21 mouse cellular contexts compared by ENCODE assay signal in genomic region chr17:25964271-25964670, GRCm38 (mm10). TPM values are rescaled to one million over a fixed set of nuclear protein-coding genes. Genes with fewer than 3 reads are reported as not detected.
A peak's percentile ranks its signal among the peaks of the same experiment; 100 is the strongest.
DNase-seq lines count a peak whose midpoint lies in the region; ATAC-seq and TF ChIP-seq lines count a peak whose summit lies in the region.
"Had no signal": no experiment of that assay in that cellular context is flagged by ENCODE, and none has a peak within 500 bp of the region (broad histone marks: within the 10 kb centered on the region; RNA-seq: fewer than 3 reads in every experiment).

No protein-coding gene starts in this region.

- no peak for TF ChIP-seq POLR2A in heart, adult 2 months (IDR thresholded peaks at IDR 0.05; ENCODE audit: insufficient read depth, low read depth, low read length)

- H3K27ac ChIP-seq in heart, embryonic 12.5 days (ENCODE audit: poor library complexity, severe bottlenecking) = no peak overlapping the region
- no peak overlapping the region for H3K27ac ChIP-seq in heart, adult 2 months
- peak overlapping the region; percentile 85 for H3K27ac ChIP-seq in liver, embryonic 14.5 days
- H3K27ac ChIP-seq in liver, postnatal 0 days (ENCODE audit: low read depth) = no peak overlapping the region; the same call in 1 of the 2 replicates
- no peak overlapping the region for H3K27ac ChIP-seq in intestine, embryonic 15.5 days
- no peak overlapping the region for H3K27ac ChIP-seq in stomach, embryonic 15.5 days
- H3K27ac ChIP-seq in neural tube, embryonic 15.5 days (replicated peaks) = no peak overlapping the region
- H3K27ac ChIP-seq: embryonic facial prominence, embryonic 13.5 days; kidney, embryonic 15.5 days had no signal

- no peaks in the 10 kb centered on the region for H3K9me3 ChIP-seq in heart, embryonic 12.5 days (replicated peaks)
- no peaks in the 10 kb centered on the region for H3K9me3 ChIP-seq in liver, embryonic 14.5 days (ENCODE audit: control insufficient read depth, low read length)
- no peaks in the 10 kb centered on the region for H3K9me3 ChIP-seq in liver, postnatal 0 days (ENCODE audit: low read length)
- H3K9me3 ChIP-seq in intestine, embryonic 15.5 days = no peaks in the 10 kb centered on the region
- no peaks in the 10 kb centered on the region for H3K9me3 ChIP-seq in stomach, embryonic 15.5 days
- no peaks in the 10 kb centered on the region for H3K9me3 ChIP-seq in neural tube, embryonic 15.5 days (replicated peaks)
- H3K9me3 ChIP-seq: embryonic facial prominence, embryonic 13.5 days; kidney, embryonic 15.5 days had no signal

- peaks cover 9% of the 10 kb centered on the region for H3K4me1 ChIP-seq in heart, embryonic 12.5 days (replicated peaks)
- peaks cover 4% of the 10 kb centered on the region; the same call in 1 of the 2 replicates for H3K4me1 ChIP-seq in heart, adult 2 months (ENCODE audit: control insufficient read depth, insufficient read depth, low read length)
- peaks cover 40 to 43% of the 10 kb centered on the region in 2 experiments for H3K4me1 ChIP-seq in liver, embryonic 14.5 days (replicated peaks; ENCODE audit: control insufficient read depth in 2 of 2, insufficient read depth in 2 of 2, low read length in 1 of 2)
- H3K4me1 ChIP-seq in liver, postnatal 0 days (ENCODE audit: insufficient read depth) = peaks cover 31% of the 10 kb centered on the region
- peaks cover 12% of the 10 kb centered on the region for H3K4me1 ChIP-seq in intestine, embryonic 15.5 days (replicated peaks)
- H3K4me1 ChIP-seq in stomach, embryonic 15.5 days = 0 out of 2 replicates have a peak, but pooled peaks cover 7% of the 10 kb centered on the region
- H3K4me1 ChIP-seq in neural tube, embryonic 15.5 days = peaks cover 10% of the 10 kb centered on the region; the same call in 1 of the 2 replicates
- H3K4me1 ChIP-seq: embryonic facial prominence, embryonic 13.5 days had no signal

- no peaks in the 10 kb centered on the region for H3K27me3 ChIP-seq in heart, embryonic 12.5 days (replicated peaks)
- no peaks in the 10 kb centered on the region for H3K27me3 ChIP-seq in heart, adult 2 months (ENCODE audit: control insufficient read depth, insufficient read depth, low read length)
- H3K27me3 ChIP-seq in liver, embryonic 14.5 days (ENCODE audit: control insufficient read depth, insufficient read depth, low read length) = no peaks in the 10 kb centered on the region
- H3K27me3 ChIP-seq in liver, postnatal 0 days (ENCODE audit: insufficient read depth, low read length) = no peaks in the 10 kb centered on the region
- H3K27me3 ChIP-seq in intestine, embryonic 15.5 days (replicated peaks) = no peaks in the 10 kb centered on the region
- no peaks in the 10 kb centered on the region for H3K27me3 ChIP-seq in stomach, embryonic 15.5 days (replicated peaks)
- H3K27me3 ChIP-seq in neural tube, embryonic 15.5 days (replicated peaks) = no peaks in the 10 kb centered on the region
- H3K27me3 ChIP-seq: embryonic facial prominence, embryonic 13.5 days; kidney, embryonic 15.5 days; Patski had no signal

- no peak for TF ChIP-seq EP300 in heart, adult 2 months (IDR thresholded peaks at IDR 0.05; ENCODE audit: insufficient read depth, low read depth, low read length)
- no peak for TF ChIP-seq EP300 in liver, embryonic 14.5 days (IDR thresholded peaks at IDR 0.05; ENCODE audit: low read depth)
- TF ChIP-seq EP300 in liver, postnatal 0 days (IDR thresholded peaks at IDR 0.05; ENCODE audit: low read depth) = no peak

- no peak for TF ChIP-seq CTCF in heart, adult 2 months (IDR thresholded peaks at IDR 0.05)
- TF ChIP-seq CTCF in liver, embryonic 14.5 days (IDR thresholded peaks at IDR 0.05; ENCODE audit: low read depth) = no peak
- no peak for TF ChIP-seq CTCF in liver, postnatal 0 days (IDR thresholded peaks at IDR 0.05; ENCODE audit: low read depth)

- WGBS in heart, embryonic 12.5 days = 86% methylated on average over 7 of the region's 7 CpGs
- WGBS in heart, adult 2 months = 87% methylated on average over 7 of the region's 7 CpGs
- WGBS in liver, embryonic 14.5 days (ENCODE audit: insufficient replicate concordance) = 72% methylated on average over 7 of the region's 7 CpGs
- WGBS in liver, postnatal 0 days (ENCODE audit: insufficient replicate concordance) = 85% methylated on average over 7 of the region's 7 CpGs
- 88% methylated on average over 7 of the region's 7 CpGs for WGBS in intestine, embryonic 15.5 days
- WGBS in stomach, embryonic 15.5 days = 80% methylated on average over 7 of the region's 7 CpGs
- 86% methylated on average over 7 of the region's 7 CpGs for WGBS in neural tube, embryonic 15.5 days

- peaks cover 54% of the 10 kb centered on the region for H3K36me3 ChIP-seq in heart, embryonic 12.5 days
- H3K36me3 ChIP-seq in heart, adult 2 months (ENCODE audit: control insufficient read depth, insufficient read depth, low read length) = no peaks in the 10 kb centered on the region
- peaks cover 10% of the 10 kb centered on the region; the same call in 1 of the 2 replicates for H3K36me3 ChIP-seq in liver, embryonic 14.5 days (replicated peaks; ENCODE audit: control insufficient read depth, insufficient read depth, low read depth)
- peaks cover 10% of the 10 kb centered on the region for H3K36me3 ChIP-seq in liver, postnatal 0 days (replicated peaks; ENCODE audit: insufficient read depth, low read length)
- H3K36me3 ChIP-seq in intestine, embryonic 15.5 days = peaks cover 14% of the 10 kb centered on the region; the same call in 1 of the 2 replicates
- H3K36me3 ChIP-seq in stomach, embryonic 15.5 days = peaks cover 18% of the 10 kb centered on the region; the same call in 1 of the 2 replicates
- H3K36me3 ChIP-seq in neural tube, embryonic 15.5 days = peaks cover 33% of the 10 kb centered on the region; the same call in 1 of the 2 replicates

- H3K9ac ChIP-seq in heart, embryonic 12.5 days = no peak overlapping the region
- no peak overlapping the region for H3K9ac ChIP-seq in heart, adult 2 months (ENCODE audit: low read depth, low read length)
- H3K9ac ChIP-seq in liver, embryonic 14.5 days (replicated peaks) = 0 out of 2 replicates have a peak overlapping the region, but pooled peaks have one; percentile 14
- no peak overlapping the region; the same call in 1 of the 2 replicates for H3K9ac ChIP-seq in liver, postnatal 0 days (replicated peaks)
- H3K9ac ChIP-seq in intestine, embryonic 15.5 days = no peak overlapping the region
- no peak overlapping the region for H3K9ac ChIP-seq in stomach, embryonic 15.5 days
- H3K9ac ChIP-seq in neural tube, embryonic 15.5 days (replicated peaks) = no peak overlapping the region
- H3K9ac ChIP-seq: embryonic facial prominence, embryonic 13.5 days; kidney, embryonic 15.5 days had no signal

- no peak overlapping the region for H3K4me2 ChIP-seq in heart, embryonic 12.5 days
- H3K4me2 ChIP-seq in liver, embryonic 14.5 days (ENCODE audit: low read depth) = no peak overlapping the region
- H3K4me2 ChIP-seq in liver, postnatal 0 days (ENCODE audit: low read depth, low read length) = no peak overlapping the region
- no peak overlapping the region for H3K4me2 ChIP-seq in intestine, embryonic 15.5 days (replicated peaks)
- H3K4me2 ChIP-seq in stomach, embryonic 15.5 days = no peak overlapping the region
- H3K4me2 ChIP-seq in neural tube, embryonic 15.5 days = no peak overlapping the region
- H3K4me2 ChIP-seq: embryonic facial prominence, embryonic 13.5 days; kidney, embryonic 15.5 days had no signal

- no peak for DNase-seq in heart, adult 2 months
- DNase-seq in liver, embryonic 14.5 days (ENCODE audit: low read depth in 3 of 3, low spot score in 3 of 3) = no peak
- no peak for DNase-seq in liver, postnatal 0 days
- DNase-seq: adrenal gland, adult 8-10 months; gastrocnemius, postnatal 14 days; layer of hippocampus, postnatal 36 days; retina, postnatal 1 day; thymus, postnatal 25 days had no signal

- H3K4me3 ChIP-seq in heart, embryonic 12.5 days = no peak overlapping the region
- H3K4me3 ChIP-seq in heart, adult 2 months = no peak overlapping the region
- no peak overlapping the region for H3K4me3 ChIP-seq in liver, embryonic 14.5 days (ENCODE audit: insufficient read depth in 1 of 2, low read depth in 2 of 2, low read length in 2 of 2)
- no peak overlapping the region for H3K4me3 ChIP-seq in liver, postnatal 0 days (ENCODE audit: low read depth, low read length)
- H3K4me3 ChIP-seq in intestine, embryonic 15.5 days (replicated peaks) = no peak overlapping the region
- no peak overlapping the region for H3K4me3 ChIP-seq in stomach, embryonic 15.5 days (replicated peaks)
- no peak overlapping the region for H3K4me3 ChIP-seq in neural tube, embryonic 15.5 days (replicated peaks)
- H3K4me3 ChIP-seq: embryonic facial prominence, embryonic 13.5 days; kidney, embryonic 15.5 days had no signal

- ATAC-seq in heart, embryonic 12.5 days (ENCODE audit: insufficient number of reproducible peaks, low FRiP score) = 0 out of 2 replicates have a peak, but pooled peaks have one; percentile 18
- ATAC-seq in liver, embryonic 14.5 days (ENCODE audit: insufficient read depth) = no peak
- no peak for ATAC-seq in liver, postnatal 0 days
- ATAC-seq in intestine, embryonic 15.5 days = peak; percentile 40
- ATAC-seq in stomach, embryonic 15.5 days (ENCODE audit: insufficient read depth, low FRiP score, low read depth) = 0 out of 2 replicates have a peak, but pooled peaks have one; percentile 10
- ATAC-seq in neural tube, embryonic 15.5 days (ENCODE audit: low FRiP score) = no peak
- ATAC-seq: forebrain, embryonic 14.5 days; Patski had no signal

- intact Hi-C loops in heart, adult 2 months (cut with DNase I) = no loop called here

- H3K79me2 ChIP-seq in heart, adult 2 months (replicated peaks; ENCODE audit: control insufficient read depth, insufficient read depth, low read length) = no peaks in the 10 kb centered on the region

RNA-seq across cellular contexts. Expression of gene A930017K11Rik, which starts 11.9 kb away (rescaled TPM):
- 0.08 and 0.17 TPM in 2 replicates for polyA plus RNA-seq in heart, embryonic 12.5 days (2016; fragmentation: Nextera tagmentation; extraction: Ambion mirVana)
- under 1 TPM; 0.27 to 0.37 TPM for total RNA-seq in heart, adult 2 months (2021)
- 0.44 and 0.61 TPM in 2 replicates for polyA plus RNA-seq in heart, adult 2 months (2012; rRNA removed)
- 0.16 and 0.24 TPM in 2 replicates for polyA plus RNA-seq in liver, embryonic 14.5 days (2012; rRNA removed)
- 0.13 and 0.37 TPM in 2 replicates for polyA plus RNA-seq in liver, embryonic 14.5 days (2014; fragmentation: Nextera tagmentation; extraction: Ambion mirVana)
- polyA plus RNA-seq in liver, postnatal 0 days (2015; fragmentation: Nextera tagmentation; extraction: Ambion mirVana) = not detected in 2 replicates
- polyA plus RNA-seq in intestine, embryonic 15.5 days (2015; fragmentation: Nextera tagmentation; extraction: Ambion mirVana) = 0.20 and 0.28 TPM in 2 replicates
- polyA plus RNA-seq in stomach, embryonic 15.5 days (2015; fragmentation: Nextera tagmentation; extraction: Ambion mirVana) = 0.24 and 0.52 TPM in 2 replicates
- 0.24 TPM in 1 of 2 replicates, not detected in the other for polyA plus RNA-seq in neural tube, embryonic 15.5 days (2015; fragmentation: Nextera tagmentation; extraction: Ambion mirVana)
- total RNA-seq: adrenal gland, adult 8-10 months; gastrocnemius, postnatal 14 days; hematopoietic stem cell, adult 5-6 weeks; megakaryocyte, adult 5-6 weeks had no signal
- polyA plus RNA-seq: heart, embryonic 16.5 days had no signal

RNA-seq across cellular contexts. Expression of gene Nhlrc4, which starts 19.5 kb away (rescaled TPM):
- polyA plus RNA-seq in heart, embryonic 12.5 days (2016; fragmentation: Nextera tagmentation; extraction: Ambion mirVana) = 0.36 and 1.2 TPM in 2 replicates
- under 1 TPM; 0.10 to 0.30 TPM for total RNA-seq in heart, adult 2 months (2021)
- 0.15 and 2.8 TPM in 2 replicates for polyA plus RNA-seq in heart, adult 2 months (2012; rRNA removed)
- 4.3 and 8.9 TPM in 2 replicates for polyA plus RNA-seq in liver, embryonic 14.5 days (2012; rRNA removed)
- 1.9 and 4.6 TPM in 2 replicates for polyA plus RNA-seq in liver, embryonic 14.5 days (2014; fragmentation: Nextera tagmentation; extraction: Ambion mirVana)
- 2.0 and 3.8 TPM in 2 replicates for polyA plus RNA-seq in liver, postnatal 0 days (2015; fragmentation: Nextera tagmentation; extraction: Ambion mirVana)
- polyA plus RNA-seq in intestine, embryonic 15.5 days (2015; fragmentation: Nextera tagmentation; extraction: Ambion mirVana) = 0.10 and 0.46 TPM in 2 replicates
- polyA plus RNA-seq in stomach, embryonic 15.5 days (2015; fragmentation: Nextera tagmentation; extraction: Ambion mirVana) = 0.30 TPM in 1 of 2 replicates, not detected in the other
- not detected in 2 replicates for polyA plus RNA-seq in neural tube, embryonic 15.5 days (2015; fragmentation: Nextera tagmentation; extraction: Ambion mirVana)
- total RNA-seq: adrenal gland, adult 8-10 months; gastrocnemius, postnatal 14 days; hematopoietic stem cell, adult 5-6 weeks; left cerebral cortex, postnatal 14 days; megakaryocyte, adult 5-6 weeks had no signal
- polyA plus RNA-seq: embryonic facial prominence, embryonic 13.5 days; forebrain, embryonic 14.5 days; intestine, embryonic 14.5 days had no signal

RNA-seq across cellular contexts. Expression of gene Pigq, which starts 19.5 kb away (rescaled TPM):
- polyA plus RNA-seq in heart, embryonic 12.5 days (2016; fragmentation: Nextera tagmentation; extraction: Ambion mirVana) = 69.8 and 72.1 TPM in 2 replicates
- total RNA-seq in heart, adult 2 months (2021) = 10 to 100 TPM; 40.8 to 48.7 TPM
- 74.7 and 115 TPM in 2 replicates for polyA plus RNA-seq in heart, adult 2 months (2012; rRNA removed)
- 270 and 414 TPM in 2 replicates for polyA plus RNA-seq in liver, embryonic 14.5 days (2012; rRNA removed)
- 170 and 186 TPM in 2 replicates for polyA plus RNA-seq in liver, embryonic 14.5 days (2014; fragmentation: Nextera tagmentation; extraction: Ambion mirVana)
- 56.0 and 58.7 TPM in 2 replicates for polyA plus RNA-seq in liver, postnatal 0 days (2015; fragmentation: Nextera tagmentation; extraction: Ambion mirVana)
- 52.1 and 56.4 TPM in 2 replicates for polyA plus RNA-seq in intestine, embryonic 15.5 days (2015; fragmentation: Nextera tagmentation; extraction: Ambion mirVana)
- 60.7 and 60.8 TPM in 2 replicates for polyA plus RNA-seq in stomach, embryonic 15.5 days (2015; fragmentation: Nextera tagmentation; extraction: Ambion mirVana)
- 71.9 and 78.2 TPM in 2 replicates for polyA plus RNA-seq in neural tube, embryonic 15.5 days (2015; fragmentation: Nextera tagmentation; extraction: Ambion mirVana)

RNA-seq across cellular contexts. Expression of gene Capn15, which starts 21.3 kb away (rescaled TPM):
- polyA plus RNA-seq in heart, embryonic 12.5 days (2016; fragmentation: Nextera tagmentation; extraction: Ambion mirVana) = 16.9 and 18.0 TPM in 2 replicates
- total RNA-seq in heart, adult 2 months (2021) = 1 to 10 TPM; 6.1 to 7.4 TPM
- polyA plus RNA-seq in heart, adult 2 months (2012; rRNA removed) = 15.1 and 15.5 TPM in 2 replicates
- 7.7 and 9.0 TPM in 2 replicates for polyA plus RNA-seq in liver, embryonic 14.5 days (2012; rRNA removed)
- polyA plus RNA-seq in liver, embryonic 14.5 days (2014; fragmentation: Nextera tagmentation; extraction: Ambion mirVana) = 8.3 and 11.8 TPM in 2 replicates
- polyA plus RNA-seq in liver, postnatal 0 days (2015; fragmentation: Nextera tagmentation; extraction: Ambion mirVana) = 6.6 and 8.3 TPM in 2 replicates
- polyA plus RNA-seq in intestine, embryonic 15.5 days (2015; fragmentation: Nextera tagmentation; extraction: Ambion mirVana) = 18.5 and 25.1 TPM in 2 replicates
- polyA plus RNA-seq in stomach, embryonic 15.5 days (2015; fragmentation: Nextera tagmentation; extraction: Ambion mirVana) = 20.4 and 22.8 TPM in 2 replicates
- 20.1 and 22.5 TPM in 2 replicates for polyA plus RNA-seq in neural tube, embryonic 15.5 days (2015; fragmentation: Nextera tagmentation; extraction: Ambion mirVana)

RNA-seq across cellular contexts. Expression of gene Rab40c, which starts 44.7 kb away (rescaled TPM):
- 17.1 and 18.1 TPM in 2 replicates for polyA plus RNA-seq in heart, embryonic 12.5 days (2016; fragmentation: Nextera tagmentation; extraction: Ambion mirVana)
- total RNA-seq in heart, adult 2 months (2021) = 10 to 100 TPM; 15.2 to 17.6 TPM
- 20.5 and 33.8 TPM in 2 replicates for polyA plus RNA-seq in heart, adult 2 months (2012; rRNA removed)
- 6.4 and 7.8 TPM in 2 replicates for polyA plus RNA-seq in liver, embryonic 14.5 days (2012; rRNA removed)
- 3.4 and 3.8 TPM in 2 replicates for polyA plus RNA-seq in liver, embryonic 14.5 days (2014; fragmentation: Nextera tagmentation; extraction: Ambion mirVana)
- polyA plus RNA-seq in liver, postnatal 0 days (2015; fragmentation: Nextera tagmentation; extraction: Ambion mirVana) = 6.5 and 7.3 TPM in 2 replicates
- polyA plus RNA-seq in intestine, embryonic 15.5 days (2015; fragmentation: Nextera tagmentation; extraction: Ambion mirVana) = 21.4 and 24.9 TPM in 2 replicates
- 27.1 and 27.3 TPM in 2 replicates for polyA plus RNA-seq in stomach, embryonic 15.5 days (2015; fragmentation: Nextera tagmentation; extraction: Ambion mirVana)
- polyA plus RNA-seq in neural tube, embryonic 15.5 days (2015; fragmentation: Nextera tagmentation; extraction: Ambion mirVana) = 46.2 and 50.5 TPM in 2 replicates

Comparison
In these comparisons a context has a peak if more than half of its experiments do, and no peak if none do; other contexts are left out.
1. ATAC-seq: peak in heart, embryonic 12.5 days (single experiment), intestine, embryonic 15.5 days (single experiment) and stomach, embryonic 15.5 days (single experiment); none in liver, embryonic 14.5 days (single experiment), liver, postnatal 0 days (single experiment) and neural tube, embryonic 15.5 days (single experiment).